Mouse (Mus musculus) thymus, adult 2 months (tissue): ENCODE results near the gene C130074G19Rik. TPM values are rescaled to one million over a fixed set of nuclear protein-coding genes. Genes with fewer than 3 reads are reported as not detected.

ENCODE experiments used
- DNase-seq: peaks from one replicate; pipeline ENCODE4 v3.0.0; 2021
- H3K27ac ChIP-seq: fragments of 200-500 bp; 2 replicates; pipeline ENCODE4 v1.5.1; 2012; ENCODE audit warnings: low read length, control low read depth; ENCODE audit not compliant: control insufficient read depth, insufficient read depth
- H3K27me3 ChIP-seq: fragments of 200-500 bp; 2 replicates; pipeline ENCODE4 v1.6.1; 2012; ENCODE audit warnings: mild to moderate bottlenecking, low read length, moderate library complexity, mixed read lengths; ENCODE audit not compliant: control insufficient read depth, insufficient read depth
- H3K36me3 ChIP-seq: fragments of 200-500 bp; 2 replicates; pipeline ENCODE4 v1.6.1; 2012; ENCODE audit warnings: mild to moderate bottlenecking, low read length, moderate library complexity; ENCODE audit not compliant: control insufficient read depth, insufficient read depth
- H3K4me1 ChIP-seq: fragments of 200-500 bp; replicated peaks from 2 replicates; pipeline ENCODE4 v1.6.1; 2012; ENCODE audit warnings: low read length; ENCODE audit not compliant: control insufficient read depth, insufficient read depth
- H3K4me3 ChIP-seq: fragments of 200-500 bp; 2 replicates; pipeline ENCODE4 v1.5.1; 2012; ENCODE audit warnings: mild to moderate bottlenecking, low read length, control low read depth, moderate library complexity; ENCODE audit not compliant: control insufficient read depth, insufficient read depth
- CTCF ChIP-seq: fragments of 200-500 bp; IDR thresholded peaks from 2 replicates; pipeline ENCODE4 v1.5.1; 2012; ENCODE audit warnings: mild to moderate bottlenecking, control low read depth, low read length, moderate library complexity, borderline replicate concordance; ENCODE audit not compliant: control insufficient read depth, poor library complexity, insufficient read depth; ENCODE audit errors: extremely low read depth
- POLR2A ChIP-seq: fragments of 200-500 bp; IDR thresholded peaks from 2 replicates; pipeline ENCODE4 v1.6.1; 2012; ENCODE audit warnings: mild to moderate bottlenecking, low read length, control low read depth, moderate library complexity; ENCODE audit not compliant: control insufficient read depth, poor library complexity, insufficient read depth; ENCODE audit errors: extremely low read depth
- WGBS: fragments of 180-500 bp; shearing (Covaris S2); methylation state at CpG from one replicate; pipeline ENCODE4 v1.1.7; 2018; 5-methylcytosine and 5-hydroxymethylcytosine counted together
- polyA plus RNA-seq: library from polyadenylated mRNA; depleted of rRNA; stranded (reverse); fragments of >200 nt; gene quantifications from 2 replicates; pipeline ENCODE4 v1.2.3, GENCODE M21; 2012

C130074G19Rik gene
- polyA plus RNA-seq, 1 experiment = 3.2 TPM

DNA sequence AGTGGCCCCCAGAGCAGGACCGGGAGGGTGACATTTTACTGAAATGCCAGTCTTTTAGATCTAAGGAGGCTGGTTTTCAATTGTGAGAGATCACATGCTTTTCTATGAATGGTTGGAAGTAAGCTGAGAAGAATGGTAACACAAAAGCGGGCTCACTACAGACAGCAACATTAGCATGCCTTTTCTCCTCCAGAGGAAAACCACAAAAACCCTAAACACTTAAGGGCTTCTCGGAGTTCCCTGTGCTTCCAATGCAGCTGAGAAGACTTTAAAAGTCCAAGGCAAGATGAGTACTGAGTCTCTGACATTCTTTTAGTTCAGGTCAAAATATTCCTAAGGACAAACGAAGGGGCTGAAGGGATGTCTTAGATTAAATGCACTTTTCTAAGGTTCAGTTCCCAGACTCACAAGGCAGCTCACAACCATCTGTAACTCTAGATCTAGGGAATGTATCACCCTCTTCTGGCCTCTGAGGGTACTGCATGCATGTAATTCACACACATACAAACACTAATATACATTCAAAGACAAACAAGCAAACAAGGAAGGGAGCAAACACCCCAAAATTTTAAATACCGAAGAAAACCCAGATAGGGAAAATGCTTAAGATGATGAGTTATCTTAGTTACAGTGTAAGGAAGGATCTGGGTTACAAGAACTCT lies 35.3 kb upstream of the C130074G19Rik start:
- DNase-seq = peak; percentile 25
- TF ChIP-seq CTCF = no peak
- no peak for TF ChIP-seq POLR2A
- Histone ChIP-seq H3K27ac (no peak overlapping the region), H3K36me3 (no peaks in the 10 kb centered on the region), H3K4me1 (no peaks in the 10 kb centered on the region), H3K27me3 (no peaks in the 10 kb centered on the region), H3K4me3 (no peak overlapping the region)
- WGBS = 46% methylated on average over 5 of the region's 5 CpGs

GRCm38 (mm10) chr1:184912336-184912735 lies 29.3 kb upstream of the C130074G19Rik start:
- 98% methylated on average over 18 of the region's 18 CpGs for WGBS
- no peak overlapping the region for H3K27ac ChIP-seq
- H3K4me3 ChIP-seq = no peak overlapping the region
- H3K4me1 ChIP-seq = peaks cover 8% of the 10 kb centered on the region
- no peaks in the 10 kb centered on the region for H3K36me3 ChIP-seq
- H3K27me3 ChIP-seq = no peaks in the 10 kb centered on the region
- TF ChIP-seq POLR2A = no peak
- TF ChIP-seq CTCF = no peak
- no peak for DNase-seq

DNA sequence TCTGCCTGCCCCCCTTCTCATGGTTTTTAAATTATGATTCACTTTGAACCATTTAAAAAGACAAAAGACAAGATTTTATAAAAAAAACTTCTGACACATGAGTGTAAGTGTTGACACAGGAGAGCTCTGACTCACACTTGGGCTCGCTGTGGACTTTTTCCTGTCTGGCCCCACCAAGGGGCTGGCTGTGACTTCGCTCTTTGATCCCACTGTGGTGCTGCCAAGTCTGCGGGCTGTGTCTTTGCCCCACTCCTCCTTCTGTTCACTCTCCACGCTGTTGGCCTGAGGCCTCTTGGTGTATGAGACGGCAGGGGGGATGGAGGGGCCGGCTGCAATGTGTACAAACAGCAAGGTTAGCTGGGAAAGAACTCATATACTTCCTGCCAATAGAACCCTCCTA lies 28.8 kb upstream of the C130074G19Rik start:
- H3K4me1 ChIP-seq = peaks cover 8% of the 10 kb centered on the region
- WGBS = 60% methylated on average over 6 of the region's 6 CpGs
- H3K4me3 ChIP-seq = no peak overlapping the region
- H3K27me3 ChIP-seq = no peaks in the 10 kb centered on the region
- no peak for DNase-seq
- TF ChIP-seq POLR2A (no peak), CTCF (no peak)
- H3K36me3 ChIP-seq = no peaks in the 10 kb centered on the region
- H3K27ac ChIP-seq = no peak overlapping the region

- WGBS = 14% methylated on average over 9 of the region's 9 CpGs
- peaks cover 8% of the 10 kb centered on the region for H3K4me1 ChIP-seq
- no peak overlapping the region for H3K4me3 ChIP-seq
- H3K27ac ChIP-seq = no peak overlapping the region
- no peaks in the 10 kb centered on the region for H3K27me3 ChIP-seq
- no peaks in the 10 kb centered on the region for H3K36me3 ChIP-seq
- TF ChIP-seq CTCF (no peak), POLR2A (no peak)
- DNase-seq = peak; percentile 11
Observed at GRCm38 (mm10) chr1:184908558-184908957, 25.5 kb upstream of the C130074G19Rik start.

DNA sequence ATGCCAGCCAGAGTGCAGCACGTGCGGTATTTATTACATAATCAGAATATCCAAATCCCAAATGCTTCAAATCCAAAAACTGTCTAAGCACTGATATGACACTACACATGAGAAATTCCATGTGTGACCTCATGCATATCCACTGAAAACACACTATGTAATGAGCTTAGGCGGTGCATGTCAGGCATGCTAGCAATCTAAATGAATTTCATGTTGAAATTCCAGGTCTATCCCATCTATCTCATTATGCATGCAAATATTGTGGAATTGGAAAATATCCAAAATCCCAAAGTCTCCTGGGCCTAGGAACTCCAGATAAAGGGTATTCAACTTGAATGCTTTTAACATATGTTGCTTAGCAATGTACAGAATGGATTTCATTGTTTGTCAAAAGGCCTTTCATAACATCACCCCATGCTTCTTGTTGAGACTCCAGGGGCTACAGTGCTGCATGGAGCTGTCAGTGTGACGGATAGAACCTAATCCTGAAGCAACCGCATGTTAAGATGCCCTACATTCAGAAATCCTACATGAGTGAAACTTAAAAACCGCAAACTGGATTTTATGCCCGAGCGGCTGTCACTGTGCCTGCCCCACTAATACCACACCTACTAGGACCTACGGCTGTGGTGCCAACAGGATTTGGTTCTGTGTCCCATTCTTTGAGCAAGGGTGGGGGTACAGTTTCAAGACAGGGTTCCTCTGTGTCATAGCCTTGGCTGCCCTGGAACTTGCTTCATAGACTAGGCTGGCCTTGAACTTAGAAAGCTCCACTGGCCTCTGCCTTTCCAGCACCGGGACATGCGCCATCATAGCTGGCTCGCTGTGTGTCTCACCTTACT lies 23.1 kb upstream of the C130074G19Rik start:
- Histone ChIP-seq H3K4me1 (peaks cover 8% of the 10 kb centered on the region), H3K36me3 (no peaks in the 10 kb centered on the region), H3K27ac (no peak overlapping the region), H3K4me3 (no peak overlapping the region), H3K27me3 (no peaks in the 10 kb centered on the region)
- TF ChIP-seq POLR2A = no peak
- no peak for TF ChIP-seq CTCF
- no peak for DNase-seq
- 97% methylated on average over 12 of the region's 12 CpGs for WGBS

DNA sequence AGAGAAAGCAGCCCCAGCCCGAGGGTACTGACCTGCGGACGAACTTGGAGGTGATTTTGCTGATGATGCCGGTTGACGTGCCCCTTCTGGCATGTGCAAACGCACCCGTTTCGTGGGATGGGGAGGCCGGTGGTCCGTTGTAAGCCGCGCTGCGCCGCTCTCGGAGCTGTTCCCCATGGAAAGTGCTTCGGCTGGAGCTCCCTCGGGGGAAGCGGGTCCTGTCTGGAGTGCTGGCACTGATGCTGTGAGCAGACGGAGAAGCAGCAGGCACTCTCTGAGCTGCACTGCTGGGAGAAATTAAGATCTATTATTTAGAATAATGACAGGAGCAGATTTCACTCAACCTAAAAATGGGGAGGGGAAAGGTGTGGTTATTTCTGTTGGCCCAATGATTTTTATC lies 22.4 kb upstream of the C130074G19Rik start:
- H3K36me3 ChIP-seq = no peaks in the 10 kb centered on the region
- no peak for DNase-seq
- no peak overlapping the region for H3K27ac ChIP-seq
- no peaks in the 10 kb centered on the region for H3K27me3 ChIP-seq
- TF ChIP-seq CTCF = no peak
- TF ChIP-seq POLR2A = no peak
- WGBS = 95% methylated on average over 19 of the region's 19 CpGs
- no peak overlapping the region for H3K4me3 ChIP-seq
- H3K4me1 ChIP-seq = peaks cover 8% of the 10 kb centered on the region

GRCm38 (mm10) chr1:184903697-184904096 lies 20.7 kb upstream of the C130074G19Rik start:
- no peak overlapping the region for H3K27ac ChIP-seq
- H3K27me3 ChIP-seq = no peaks in the 10 kb centered on the region
- no peak for TF ChIP-seq CTCF
- TF ChIP-seq POLR2A = no peak
- H3K36me3 ChIP-seq = no peaks in the 10 kb centered on the region
- peaks cover 6% of the 10 kb centered on the region for H3K4me1 ChIP-seq
- 89% methylated on average over 7 of the region's 7 CpGs for WGBS
- DNase-seq = no peak
- H3K4me3 ChIP-seq = no peak overlapping the region
